Mouse (Mus musculus): ENCODE results near the gene Sap30.

DNA sequence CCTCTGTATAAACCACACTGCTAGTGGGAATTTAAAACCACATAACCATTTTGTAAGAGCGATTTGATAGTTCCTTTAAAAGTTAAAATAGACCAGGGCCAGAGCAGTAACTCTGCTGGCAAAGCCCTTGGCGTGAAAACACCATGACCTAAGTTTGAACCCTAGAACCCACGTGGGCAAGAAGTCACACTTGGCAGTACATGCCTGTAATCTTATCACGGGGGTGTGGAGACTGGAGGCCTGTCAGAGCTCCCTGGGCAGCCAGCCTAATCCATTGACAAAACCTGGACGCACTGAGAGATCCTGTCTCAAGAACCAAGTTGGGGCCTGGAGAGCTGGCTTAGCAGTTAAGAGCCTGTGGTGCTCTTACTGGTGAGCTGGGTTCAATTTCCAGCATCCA lies 19.0 kb downstream of the Sap30 start:
- TF ChIP-seq ZNF384 (IDR thresholded peaks at IDR 0.05; ENCODE audit: low read depth, low read length) (no peak), MAFK (IDR thresholded peaks at IDR 0.05; ENCODE audit: insufficient read depth, low read depth, low read length) (no peak), CHD2 (IDR thresholded peaks at IDR 0.05; ENCODE audit: low read depth, low read length) (no peak)

All from ES-E14 (cell line).